11 mouse cellular contexts compared by ENCODE assay signal in genomic region chr14:103764047-103764446, GRCm38 (mm10).
DNase-seq lines count a peak whose midpoint lies in the region; ATAC-seq and TF ChIP-seq lines count a peak whose summit lies in the region.
"Had no signal": no experiment of that assay in that cellular context is flagged by ENCODE, and none has a peak within 500 bp of the region (broad histone marks: within the 10 kb centered on the region; RNA-seq: fewer than 3 reads in every experiment).

No protein-coding gene starts in this region.

- 29% methylated on average over 2 of the region's 2 CpGs for WGBS in forebrain, embryonic 10.5 days
- WGBS in hindbrain, embryonic 14.5 days = 7% methylated on average over 2 of the region's 2 CpGs
- WGBS in neural tube, embryonic 12.5 days = 19% methylated on average over 2 of the region's 2 CpGs
- 39% methylated on average over 2 of the region's 2 CpGs for WGBS in heart, adult 2 months

- TF ChIP-seq POLR2A in heart, adult 2 months (IDR thresholded peaks at IDR 0.05; ENCODE audit: insufficient read depth, low read depth, low read length) = no peak

- no peak overlapping the region for H3K4me2 ChIP-seq in hindbrain, embryonic 14.5 days (replicated peaks)
- no peak overlapping the region for H3K4me2 ChIP-seq in neural tube, embryonic 12.5 days (replicated peaks)
- H3K4me2 ChIP-seq: embryonic facial prominence, embryonic 13.5 days had no signal

- H3K9ac ChIP-seq in hindbrain, embryonic 14.5 days = no peak overlapping the region
- no peak overlapping the region for H3K9ac ChIP-seq in neural tube, embryonic 12.5 days
- H3K9ac ChIP-seq in heart, adult 2 months (ENCODE audit: low read depth, low read length) = no peak overlapping the region
- H3K9ac ChIP-seq: embryonic facial prominence, embryonic 13.5 days had no signal

- DNase-seq in left cerebral cortex, postnatal 25 days (ENCODE audit: low spot score in 2 of 2) = peak; percentile 17 to 55
- no peak for DNase-seq in left cerebral cortex, adult 2 months (ENCODE audit: extremely low spot score in 1 of 2, low spot score in 2 of 2)
- no peak for DNase-seq in forebrain, embryonic 10.5 days (ENCODE audit: extremely low spot score, low spot score)
- DNase-seq in hindbrain, embryonic 14.5 days (ENCODE audit: low spot score) = peak; percentile 74
- no peak for DNase-seq in gastrocnemius, adult 18-20 months (ENCODE audit: low spot score)
- no peak for DNase-seq in heart, adult 2 months
- no peak for DNase-seq in spleen, postnatal 10 days (ENCODE audit: low spot score in 2 of 2)
- DNase-seq: lung, adult 2 months; right cerebral cortex, postnatal 14 days had no signal

- H3K27me3 ChIP-seq in forebrain, embryonic 10.5 days (ENCODE audit: poor library complexity, severe bottlenecking) = no peaks in the 10 kb centered on the region
- no peaks in the 10 kb centered on the region for H3K27me3 ChIP-seq in hindbrain, embryonic 14.5 days (ENCODE audit: control insufficient read depth, insufficient read depth, low read length)
- no peaks in the 10 kb centered on the region for H3K27me3 ChIP-seq in neural tube, embryonic 12.5 days (replicated peaks)
- H3K27me3 ChIP-seq in heart, adult 2 months (ENCODE audit: control insufficient read depth, insufficient read depth, low read length) = no peaks in the 10 kb centered on the region
- H3K27me3 ChIP-seq: embryonic facial prominence, embryonic 13.5 days had no signal

- no peaks in the 10 kb centered on the region for H3K79me2 ChIP-seq in heart, adult 2 months (replicated peaks; ENCODE audit: control insufficient read depth, insufficient read depth, low read length)

- H3K27ac ChIP-seq in left cerebral cortex, adult 2 months = no peak overlapping the region
- peak overlapping the region; percentile 83 for H3K27ac ChIP-seq in forebrain, embryonic 10.5 days
- H3K27ac ChIP-seq in hindbrain, embryonic 14.5 days = peak overlapping the region; percentile 12; the same call in 1 of the 2 replicates
- no peak overlapping the region for H3K27ac ChIP-seq in neural tube, embryonic 12.5 days
- no peak overlapping the region for H3K27ac ChIP-seq in heart, adult 2 months
- H3K27ac ChIP-seq: embryonic facial prominence, embryonic 13.5 days had no signal

- H3K4me1 ChIP-seq in forebrain, embryonic 10.5 days = peaks cover 18% of the 10 kb centered on the region
- H3K4me1 ChIP-seq in hindbrain, embryonic 14.5 days (replicated peaks; ENCODE audit: control insufficient read depth, insufficient read depth, low read length) = no peaks in the 10 kb centered on the region
- no peaks in the 10 kb centered on the region for H3K4me1 ChIP-seq in neural tube, embryonic 12.5 days
- no peaks in the 10 kb centered on the region; the same call in 1 of the 2 replicates for H3K4me1 ChIP-seq in heart, adult 2 months (ENCODE audit: control insufficient read depth, insufficient read depth, low read length)
- H3K4me1 ChIP-seq: embryonic facial prominence, embryonic 13.5 days had no signal

- H3K9me3 ChIP-seq in forebrain, embryonic 10.5 days = no peaks in the 10 kb centered on the region
- no peaks in the 10 kb centered on the region for H3K9me3 ChIP-seq in hindbrain, embryonic 14.5 days (ENCODE audit: control insufficient read depth, low read length)
- no peaks in the 10 kb centered on the region for H3K9me3 ChIP-seq in neural tube, embryonic 12.5 days
- H3K9me3 ChIP-seq: embryonic facial prominence, embryonic 13.5 days had no signal

- H3K4me3 ChIP-seq in left cerebral cortex, adult 2 months = no peak overlapping the region
- H3K4me3 ChIP-seq in forebrain, embryonic 10.5 days = no peak overlapping the region
- no peak overlapping the region for H3K4me3 ChIP-seq in hindbrain, embryonic 14.5 days (replicated peaks; ENCODE audit: low read length)
- no peak overlapping the region for H3K4me3 ChIP-seq in neural tube, embryonic 12.5 days
- H3K4me3 ChIP-seq in heart, adult 2 months = no peak overlapping the region
- H3K4me3 ChIP-seq: embryonic facial prominence, embryonic 13.5 days had no signal

- intact Hi-C loops in left cerebral cortex, postnatal 25 days (cut with DNase I) = no loop called here
- intact Hi-C loops in left cerebral cortex, adult 2 months (cut with DNase I) = no loop called here
- intact Hi-C loops in heart, adult 2 months (cut with DNase I) = no loop called here

- H3K36me3 ChIP-seq in forebrain, embryonic 10.5 days (replicated peaks) = no peaks in the 10 kb centered on the region
- H3K36me3 ChIP-seq in hindbrain, embryonic 14.5 days (replicated peaks; ENCODE audit: control insufficient read depth, insufficient read depth) = no peaks in the 10 kb centered on the region
- no peaks in the 10 kb centered on the region for H3K36me3 ChIP-seq in neural tube, embryonic 12.5 days
- no peaks in the 10 kb centered on the region for H3K36me3 ChIP-seq in heart, adult 2 months (ENCODE audit: control insufficient read depth, insufficient read depth, low read length)
- H3K36me3 ChIP-seq: embryonic facial prominence, embryonic 13.5 days had no signal

- no peak for TF ChIP-seq EP300 in heart, adult 2 months (IDR thresholded peaks at IDR 0.05; ENCODE audit: insufficient read depth, low read depth, low read length)

- no peak for TF ChIP-seq CTCF in left cerebral cortex, adult 2 months (IDR thresholded peaks at IDR 0.05)
- TF ChIP-seq CTCF in heart, adult 2 months (IDR thresholded peaks at IDR 0.05) = no peak

- ATAC-seq in hindbrain, embryonic 14.5 days (ENCODE audit: low FRiP score) = peak; percentile 83
- peak; percentile 73 for ATAC-seq in neural tube, embryonic 12.5 days (ENCODE audit: low FRiP score, low read depth)

Comparison
In these comparisons a context has a peak if more than half of its experiments do, and no peak if none do; other contexts are left out.
1. DNase-seq: peak in left cerebral cortex, postnatal 25 days (2 of 2) and hindbrain, embryonic 14.5 days (single experiment); none in left cerebral cortex, adult 2 months (0 of 2), forebrain, embryonic 10.5 days (single experiment), gastrocnemius, adult 18-20 months (single experiment), heart, adult 2 months (0 of 2) and spleen, postnatal 10 days (0 of 2).
2. H3K27ac ChIP-seq: peak in forebrain, embryonic 10.5 days (single experiment) and hindbrain, embryonic 14.5 days (single experiment); none in left cerebral cortex, adult 2 months (single experiment), neural tube, embryonic 12.5 days (single experiment) and heart, adult 2 months (single experiment).